Mouse (Mus musculus): ENCODE data around the gene Tbc1d9. TPM values are rescaled to one million over a fixed set of nuclear protein-coding genes. Genes with fewer than 3 reads are reported as not detected.

The Tbc1d9 gene
- polyA plus RNA-seq, 1 experiment, result 75.7 TPM

GRCm38 (mm10) chr8:83159615-83160014, 5.5 kb upstream of the Tbc1d9 start:
- TF ChIP-seq CTCF (IDR thresholded peaks at IDR 0.05; ENCODE audit: borderline replicate concordance, extremely low read depth, insufficient read depth, insufficient read length) (no peak), POLR2A (IDR thresholded peaks at IDR 0.05; ENCODE audit: borderline replicate concordance, extremely low read depth, insufficient read depth, insufficient read length, poor library complexity, severe bottlenecking) (no peak)
- no peak for DNase-seq (ENCODE audit: low read depth)

GRCm38 (mm10) chr8:83160613-83161012, 4.5 kb upstream of the Tbc1d9 start:
- DNase-seq (ENCODE audit: low read depth), result no peak
- TF ChIP-seq CTCF (IDR thresholded peaks at IDR 0.05; ENCODE audit: borderline replicate concordance, extremely low read depth, insufficient read depth, insufficient read length) (no peak), POLR2A (IDR thresholded peaks at IDR 0.05; ENCODE audit: borderline replicate concordance, extremely low read depth, insufficient read depth, insufficient read length, poor library complexity, severe bottlenecking) (no peak)

GRCm38 (mm10) chr8:83165931-83166867, 1.0 kb downstream of the Tbc1d9 start, which contains the start of gene Gm10645:
Gene Gm10645 (minus strand): TSS chr8:83166170.
- peak; percentile 72 for DNase-seq (ENCODE audit: low read depth)
- no peak for TF ChIP-seq CTCF (IDR thresholded peaks at IDR 0.05; ENCODE audit: borderline replicate concordance, extremely low read depth, insufficient read depth, insufficient read length)
- TF ChIP-seq POLR2A (IDR thresholded peaks at IDR 0.05; ENCODE audit: borderline replicate concordance, extremely low read depth, insufficient read depth, insufficient read length, poor library complexity, severe bottlenecking), result no peak

GRCm38 (mm10) chr8:83167932-83168331, 2.8 kb downstream of the Tbc1d9 start:
- DNase-seq (ENCODE audit: low read depth), result no peak
- TF ChIP-seq POLR2A (IDR thresholded peaks at IDR 0.05; ENCODE audit: borderline replicate concordance, extremely low read depth, insufficient read depth, insufficient read length, poor library complexity, severe bottlenecking), result no peak
- TF ChIP-seq CTCF (IDR thresholded peaks at IDR 0.05; ENCODE audit: borderline replicate concordance, extremely low read depth, insufficient read depth, insufficient read length), result no peak

GRCm38 (mm10) chr8:83169127-83169526, 4.0 kb downstream of the Tbc1d9 start:
- no peak for DNase-seq (ENCODE audit: low read depth)
- TF ChIP-seq POLR2A (IDR thresholded peaks at IDR 0.05; ENCODE audit: borderline replicate concordance, extremely low read depth, insufficient read depth, insufficient read length, poor library complexity, severe bottlenecking) (no peak), CTCF (IDR thresholded peaks at IDR 0.05; ENCODE audit: borderline replicate concordance, extremely low read depth, insufficient read depth, insufficient read length) (no peak)

- TF ChIP-seq CTCF (IDR thresholded peaks at IDR 0.05; ENCODE audit: borderline replicate concordance, extremely low read depth, insufficient read depth, insufficient read length), result peak; percentile 22; the same call in 1 of the 2 replicates
- TF ChIP-seq POLR2A (IDR thresholded peaks at IDR 0.05; ENCODE audit: borderline replicate concordance, extremely low read depth, insufficient read depth, insufficient read length, poor library complexity, severe bottlenecking), result no peak
- DNase-seq (ENCODE audit: low read depth), result no peak
Observed at GRCm38 (mm10) chr8:83169709-83170108, 4.6 kb downstream of the Tbc1d9 start.

GRCm38 (mm10) chr8:83170894-83171293, 5.7 kb downstream of the Tbc1d9 start:
- TF ChIP-seq POLR2A (IDR thresholded peaks at IDR 0.05; ENCODE audit: borderline replicate concordance, extremely low read depth, insufficient read depth, insufficient read length, poor library complexity, severe bottlenecking) (no peak), CTCF (IDR thresholded peaks at IDR 0.05; ENCODE audit: borderline replicate concordance, extremely low read depth, insufficient read depth, insufficient read length) (no peak)
- DNase-seq (ENCODE audit: low read depth), result no peak

GRCm38 (mm10) chr8:83175680-83176079, 10.5 kb downstream of the Tbc1d9 start:
- DNase-seq (ENCODE audit: low read depth), result peak; percentile 65
- TF ChIP-seq CTCF (IDR thresholded peaks at IDR 0.05; ENCODE audit: borderline replicate concordance, extremely low read depth, insufficient read depth, insufficient read length) (no peak), POLR2A (IDR thresholded peaks at IDR 0.05; ENCODE audit: borderline replicate concordance, extremely low read depth, insufficient read depth, insufficient read length, poor library complexity, severe bottlenecking) (no peak)

- DNase-seq (ENCODE audit: low read depth), result peak; percentile 78
- TF ChIP-seq POLR2A (IDR thresholded peaks at IDR 0.05; ENCODE audit: borderline replicate concordance, extremely low read depth, insufficient read depth, insufficient read length, poor library complexity, severe bottlenecking) (no peak), CTCF (IDR thresholded peaks at IDR 0.05; ENCODE audit: borderline replicate concordance, extremely low read depth, insufficient read depth, insufficient read length) (no peak)
Observed at GRCm38 (mm10) chr8:83176785-83177184, 11.6 kb downstream of the Tbc1d9 start.

GRCm38 (mm10) chr8:83177317-83178195, 12.4 kb downstream of the Tbc1d9 start:
- no peak for TF ChIP-seq CTCF (IDR thresholded peaks at IDR 0.05; ENCODE audit: borderline replicate concordance, extremely low read depth, insufficient read depth, insufficient read length)
- DNase-seq (ENCODE audit: low read depth), result peak; percentile 35

GRCm38 (mm10) chr8:83178228-83178742, 13.1 kb downstream of the Tbc1d9 start:
- TF ChIP-seq CTCF (IDR thresholded peaks at IDR 0.05; ENCODE audit: borderline replicate concordance, extremely low read depth, insufficient read depth, insufficient read length) (peak; percentile 12; the same call in 1 of the 2 replicates), POLR2A (IDR thresholded peaks at IDR 0.05; ENCODE audit: borderline replicate concordance, extremely low read depth, insufficient read depth, insufficient read length, poor library complexity, severe bottlenecking) (no peak)
- peak; percentile 72 for DNase-seq (ENCODE audit: low read depth)
